Mouse (Mus musculus): ENCODE measurements around the gene Gata3.

Gata3 gene

GRCm38 (mm10) chr2:9885217-9885770, 4.5 kb downstream of the Gata3 start:
- DNase-seq, result no peak

GRCm38 (mm10) chr2:9884533-9885216, 5.2 kb downstream of the Gata3 start:
- no peak for DNase-seq

GRCm38 (mm10) chr2:9883803-9884532, 5.9 kb downstream of the Gata3 start:
- DNase-seq, result no peak

GRCm38 (mm10) chr2:9882926-9883802, 6.7 kb downstream of the Gata3 start:
- no peak for DNase-seq

- DNase-seq, result no peak
Observed at GRCm38 (mm10) chr2:9882371-9882925, 7.4 kb downstream of the Gata3 start.

- DNase-seq, result no peak
Observed at GRCm38 (mm10) chr2:9881611-9882023, 8.2 kb downstream of the Gata3 start.

- no peak for DNase-seq
Observed at GRCm38 (mm10) chr2:9881051-9881591, 8.7 kb downstream of the Gata3 start, which contains the start of gene 4930412O13Rik. 4930412O13Rik (plus strand) TSS chr2:9881252.

- DNase-seq, result no peak
Observed at GRCm38 (mm10) chr2:9880271-9880670, 9.6 kb downstream of the Gata3 start.

- peak; percentile 19 for DNase-seq
Observed at GRCm38 (mm10) chr2:9879493-9879892, 10.3 kb downstream of the Gata3 start.

- DNase-seq, result no peak
Observed at GRCm38 (mm10) chr2:9879092-9879491, 10.7 kb downstream of the Gata3 start.

- no peak for DNase-seq
Observed at GRCm38 (mm10) chr2:9878564-9879081, 11.2 kb downstream of the Gata3 start.

GRCm38 (mm10) chr2:9877966-9878563, 11.8 kb downstream of the Gata3 start:
- no peak for DNase-seq

- no peak for DNase-seq
Observed at GRCm38 (mm10) chr2:9877326-9877690, 12.5 kb downstream of the Gata3 start.

GRCm38 (mm10) chr2:9876621-9877325, 13.1 kb downstream of the Gata3 start:
- no peak for DNase-seq

- DNase-seq, result no peak
Observed at GRCm38 (mm10) chr2:9875676-9876357, 14.0 kb downstream of the Gata3 start.

- DNase-seq, result no peak
Observed at GRCm38 (mm10) chr2:9875220-9875619, 14.6 kb downstream of the Gata3 start.

GRCm38 (mm10) chr2:9874467-9875219, 15.2 kb downstream of the Gata3 start:
- DNase-seq, result no peak

GRCm38 (mm10) chr2:9873757-9874156, 16.1 kb downstream of the Gata3 start:
- DNase-seq, result no peak

GRCm38 (mm10) chr2:9872682-9873081, 17.2 kb downstream of the Gata3 start:
- DNase-seq, result no peak

GRCm38 (mm10) chr2:9871798-9872197, 18.0 kb downstream of the Gata3 start:
- no peak for DNase-seq

Data from cerebellum, adult 11 months (tissue).